Mouse (Mus musculus) brain, adult 2 months (tissue): ENCODE measurements around the gene Dennd1a.

Source experiments
- DNase-seq: peaks from one replicate; pipeline ENCODE4 v3.0.0; 2011; ENCODE audit warnings: low read depth, low spot score

Gene Dennd1a

GRCm38 (mm10) chr2:37883214-37883613, 404.0 kb downstream of the Dennd1a start:
- no peak for DNase-seq

GRCm38 (mm10) chr2:37881262-37881913, 405.8 kb downstream of the Dennd1a start:
- no peak for DNase-seq

GRCm38 (mm10) chr2:37879697-37880096, 407.5 kb downstream of the Dennd1a start:
- peak; percentile 25 for DNase-seq

- peak; percentile 10 for DNase-seq
These were observed 414.4 kb downstream of the Dennd1a start for GRCm38 (mm10) chr2:37872791-37873190.

- DNase-seq = peak; percentile 27
These were observed 417.6 kb downstream of the Dennd1a start for GRCm38 (mm10) chr2:37869628-37870027.

GRCm38 (mm10) chr2:37867387-37867786, 419.8 kb downstream of the Dennd1a start:
- DNase-seq = peak; percentile 22

- DNase-seq = no peak
These were observed 429.7 kb downstream of the Dennd1a start for GRCm38 (mm10) chr2:37857472-37857871.

- DNase-seq = no peak
These were observed 430.2 kb downstream of the Dennd1a start for GRCm38 (mm10) chr2:37856955-37857354.

GRCm38 (mm10) chr2:37855226-37855625, 432.0 kb downstream of the Dennd1a start:
- DNase-seq = peak; percentile 67

- no peak for DNase-seq
These were observed 433.2 kb downstream of the Dennd1a start for GRCm38 (mm10) chr2:37853878-37854435.

- DNase-seq = no peak
These were observed 436.6 kb downstream of the Dennd1a start for GRCm38 (mm10) chr2:37850626-37851025.

- DNase-seq = no peak
These were observed 437.8 kb downstream of the Dennd1a start for GRCm38 (mm10) chr2:37849357-37849756.

GRCm38 (mm10) chr2:37842719-37843118, 444.5 kb downstream of the Dennd1a start:
- DNase-seq = peak; percentile 36

- peak; percentile 47 for DNase-seq
These were observed 445.0 kb downstream of the Dennd1a start for GRCm38 (mm10) chr2:37842151-37842569.

- DNase-seq = no peak
These were observed 447.3 kb downstream of the Dennd1a start for GRCm38 (mm10) chr2:37839922-37840321.

GRCm38 (mm10) chr2:37838202-37838984, 448.8 kb downstream of the Dennd1a start:
- no peak for DNase-seq

- no peak for DNase-seq
These were observed 449.6 kb downstream of the Dennd1a start for GRCm38 (mm10) chr2:37837542-37837941.

GRCm38 (mm10) chr2:37836926-37837325, 450.3 kb downstream of the Dennd1a start:
- DNase-seq = no peak

- no peak for DNase-seq
These were observed 454.9 kb downstream of the Dennd1a start for GRCm38 (mm10) chr2:37832253-37832652.

GRCm38 (mm10) chr2:37829758-37830275, 457.4 kb downstream of the Dennd1a start:
- no peak for DNase-seq

- DNase-seq = no peak
These were observed 463.4 kb downstream of the Dennd1a start for GRCm38 (mm10) chr2:37823826-37824225.

GRCm38 (mm10) chr2:37822122-37822521, 465.1 kb downstream of the Dennd1a start:
- peak; percentile 51 for DNase-seq
